Mouse (Mus musculus) heart, postnatal 14 days (tissue): ENCODE measurements at regions not wholly inside any gene's neighbourhood (a gene's known extent, or its start where the extent isn't known, plus 50 kb on each side); places are given as distances from the start of the nearest gene placed in this dataset.
A peak's percentile ranks its signal among the peaks of the same experiment; 100 is the strongest.

ENCODE experiments used
- DNase-seq, 2 experiments: peaks; one replicate each; pipeline ENCODE4 v3.0.0; 2021 to 2022
- intact Hi-C: fragments of 180-260 bp; cut with DNase I; formaldehyde crosslinking; loops from one replicate; pipeline ENCODE4 v1.15.1; 2025

- intact Hi-C loops = loop anchor here (5.0 kb wide), 1 partner anchor 84 kb away; no protein-coding TSS in a partner anchor
- peak; percentile 56 to 76 for DNase-seq
Measured at GRCm38 (mm10) chr14:48330965-48331622, 114.8 kb upstream of the Tmem260 start.

- no peak for DNase-seq
- intact Hi-C loops = loop anchor here (5.0 kb wide), 1 partner anchor 84 kb away; no protein-coding TSS in a partner anchor
Measured at GRCm38 (mm10) chr14:48331623-48332000, 114.3 kb upstream of the Tmem260 start.

- intact Hi-C loops = loop anchor here (5.0 kb wide), 1 partner anchor 85 kb away; no protein-coding TSS in a partner anchor
- DNase-seq = peak in 1 of 2 experiments; percentile 12
Measured at GRCm38 (mm10) chr14:48332193-48332592, 113.7 kb upstream of the Tmem260 start.

DNA sequence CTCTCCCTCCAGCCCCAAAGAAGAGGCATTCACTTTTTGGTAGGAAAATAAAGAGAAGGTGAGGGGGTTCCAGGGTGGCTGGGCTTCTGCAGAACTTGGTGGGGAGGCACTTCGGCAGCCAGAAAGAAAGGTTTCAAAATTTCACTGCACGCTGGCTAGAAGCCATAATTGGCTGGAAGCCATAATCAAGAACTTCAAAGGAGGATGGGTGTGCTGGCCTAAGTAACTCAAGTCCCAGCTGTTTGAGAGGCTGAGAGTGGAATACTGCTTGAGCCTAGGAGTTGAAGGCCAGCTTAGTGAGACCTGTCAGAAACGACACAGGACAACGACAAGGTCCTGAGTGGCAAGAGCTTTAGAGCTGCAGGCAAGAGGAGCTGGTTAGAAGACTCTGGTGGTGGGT, 113.3 kb upstream of the Tmem260 start:
- peak; percentile 11 to 21 for DNase-seq
- intact Hi-C loops = loop anchor here (5.0 kb wide), 1 partner anchor 85 kb away; no protein-coding TSS in a partner anchor

- DNase-seq = peak in 1 of 2 experiments; percentile 16
- intact Hi-C loops = loop anchor here (5.0 kb wide), 1 partner anchor 87 kb away; no protein-coding TSS in a partner anchor
Measured at GRCm38 (mm10) chr14:48334106-48334809, 111.7 kb upstream of the Tmem260 start.

GRCm38 (mm10) chr14:48339434-48339833, 106.5 kb upstream of the Tmem260 start:
- DNase-seq = no peak
- intact Hi-C loops = no loop called here

DNA sequence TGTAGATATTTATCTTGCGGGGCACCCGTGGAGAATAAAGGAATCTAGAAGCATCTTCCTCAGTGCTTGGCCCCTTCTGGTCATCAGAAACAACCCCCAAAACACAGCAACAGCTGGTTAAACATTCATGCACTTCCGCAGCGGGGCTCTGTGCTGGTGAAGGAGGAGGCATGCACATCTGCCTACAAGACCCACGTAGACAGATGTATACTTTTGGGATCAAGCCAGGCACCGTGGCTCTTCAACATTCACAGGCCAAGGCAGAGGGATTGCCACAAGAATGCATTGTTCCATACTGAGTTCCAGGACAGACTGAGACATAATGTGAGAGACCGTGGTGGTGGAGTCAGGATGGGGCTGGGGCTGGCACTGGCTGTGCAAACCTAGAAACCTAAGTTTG, 103.0 kb upstream of the Tmem260 start:
- DNase-seq = no peak
- intact Hi-C loops = no loop called here

GRCm38 (mm10) chr14:48345956-48346355, 100.0 kb upstream of the Tmem260 start:
- no peak for DNase-seq
- intact Hi-C loops = no loop called here

DNA sequence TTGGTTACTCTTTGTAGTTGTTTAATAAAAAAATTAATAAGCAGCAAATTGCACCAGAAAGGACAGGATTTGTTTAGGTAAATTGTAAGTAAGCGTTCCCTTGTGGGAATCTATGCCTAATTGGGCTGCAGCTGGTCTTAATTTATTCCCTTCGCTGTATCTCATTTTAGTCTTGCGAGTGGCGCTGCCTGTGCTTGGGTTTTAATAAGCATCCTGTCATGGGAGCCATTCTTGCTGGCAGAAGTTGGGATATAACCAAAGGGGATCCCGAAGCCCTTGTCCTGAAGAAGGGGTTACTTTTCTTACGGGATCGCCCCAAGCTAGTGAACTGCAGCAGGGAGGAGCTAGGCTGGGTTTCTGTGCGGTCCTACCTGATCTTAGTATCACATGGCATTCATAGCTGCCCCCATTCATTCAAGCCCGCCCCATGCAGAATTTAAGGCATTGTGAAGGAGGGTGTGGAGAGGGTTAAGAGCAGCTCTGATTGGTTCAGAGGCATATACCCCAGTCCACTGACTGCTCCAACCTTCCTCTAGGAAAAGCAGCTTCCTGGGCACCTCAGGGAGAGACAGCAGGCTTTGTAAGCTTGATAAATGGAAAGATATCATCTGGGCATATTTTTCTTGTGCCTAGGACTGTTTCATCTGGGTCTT, 96.4 kb upstream of the Tmem260 start:
- intact Hi-C loops = loop anchor here (10.0 kb wide), 1 partner anchor 105 kb away; no protein-coding TSS in a partner anchor
- DNase-seq = no peak

DNA sequence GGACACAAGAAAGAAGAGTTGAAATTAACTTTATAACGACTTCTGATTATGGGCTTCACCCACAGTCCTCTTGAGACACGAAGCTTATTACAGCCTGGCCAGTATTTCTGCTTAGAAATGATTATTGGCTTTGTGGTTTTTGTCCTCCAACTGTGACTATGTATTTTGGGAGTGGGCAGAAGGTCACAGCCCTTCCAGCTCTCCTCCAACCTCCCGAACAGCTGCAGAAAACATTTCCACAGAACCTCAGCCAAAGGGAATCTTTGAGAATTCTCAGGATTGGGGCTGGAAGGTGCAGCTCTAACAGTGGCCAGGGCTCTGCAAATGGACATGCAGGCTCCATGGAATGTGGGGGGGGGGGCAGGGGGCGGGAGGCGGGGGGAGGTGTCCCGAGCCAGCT, 94.3 kb upstream of the Tmem260 start:
- intact Hi-C loops = loop anchor here (10.0 kb wide), 1 partner anchor 107 kb away; no protein-coding TSS in a partner anchor

DNA sequence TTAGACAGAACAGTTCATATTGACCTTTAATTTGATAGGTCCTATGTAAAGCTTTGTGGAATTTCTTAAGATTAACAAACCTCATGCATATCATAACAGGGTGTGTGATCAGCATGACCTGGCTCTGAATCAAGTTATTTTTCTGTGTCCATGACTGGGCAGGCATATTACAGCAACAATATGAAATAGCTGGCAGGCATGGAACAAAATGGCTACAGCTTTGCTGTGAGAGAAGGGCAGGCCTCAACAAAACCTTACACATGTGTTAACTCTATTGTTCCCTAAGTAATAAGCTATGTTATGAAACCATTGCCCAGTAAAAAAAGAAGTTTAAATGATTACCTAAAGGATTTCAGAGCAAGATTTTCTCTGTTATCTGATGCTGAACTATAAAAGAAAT, 93.1 kb upstream of the Tmem260 start:
- intact Hi-C loops = loop anchor here (10.0 kb wide), 1 partner anchor 108 kb away; no protein-coding TSS in a partner anchor
- DNase-seq = no peak

More for the DNA sequence above, 94.3 kb upstream of the Tmem260 start:
- DNase-seq = no peak

DNA sequence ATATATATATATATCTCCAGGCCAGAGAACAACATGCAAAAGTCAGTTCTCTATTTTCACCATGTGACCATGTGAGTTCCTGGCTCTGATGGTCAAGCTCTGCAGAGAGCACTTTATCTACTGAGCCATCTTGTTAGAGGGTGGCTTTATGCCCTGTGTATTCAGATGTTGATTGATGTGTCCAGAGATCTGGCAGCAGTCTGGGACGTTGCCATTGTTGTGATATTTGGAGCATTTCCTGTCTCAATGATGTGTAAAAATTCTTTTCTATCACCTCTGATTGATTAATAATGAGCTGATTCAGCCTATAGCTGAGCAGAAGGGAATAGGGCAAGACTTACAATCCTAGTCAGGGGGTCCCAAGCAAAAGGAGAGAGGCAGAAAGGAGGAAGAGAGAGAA, 91.7 kb upstream of the Tmem260 start:
- no peak for DNase-seq
- intact Hi-C loops = loop anchor here (10.0 kb wide), 1 partner anchor 109 kb away; no protein-coding TSS in a partner anchor

GRCm38 (mm10) chr14:48357441-48357840, 88.5 kb upstream of the Tmem260 start:
- intact Hi-C loops = loop anchor here (5.0 to 10.0 kb wide), 3 partner anchors 113 to 235 kb away; partner anchors contain the start of gene Peli2
- DNase-seq = no peak

- peak; percentile 12 to 43 for DNase-seq
- intact Hi-C loops = loop anchor here (2.0 to 10.0 kb wide), 4 partner anchors 114 to 608 kb away; partner anchors contain the start of gene Peli2
Measured at GRCm38 (mm10) chr14:48358487-48359159, 87.3 kb upstream of the Tmem260 start.

DNA sequence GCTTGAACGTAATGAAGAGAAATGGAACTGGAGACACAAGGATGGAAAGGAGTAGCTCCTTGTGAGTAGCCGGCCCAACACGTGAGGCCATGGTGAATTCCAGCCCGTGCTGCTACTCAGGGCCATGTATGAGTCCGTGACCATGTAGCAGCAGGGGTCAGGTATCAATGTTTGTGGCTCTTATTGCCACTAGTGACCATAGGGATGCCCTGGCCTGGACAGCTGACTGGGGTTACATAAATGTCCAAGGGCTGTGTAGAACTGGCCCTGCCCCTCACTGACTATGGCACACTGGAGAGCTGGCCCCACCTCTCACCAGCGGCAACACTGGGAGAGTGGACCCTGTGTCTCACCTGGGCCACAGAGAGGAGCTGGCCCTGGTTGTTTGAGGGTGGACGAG, 84.1 kb upstream of the Tmem260 start:
- DNase-seq = no peak
- intact Hi-C loops = no loop called here

- DNase-seq = peak; percentile 80 to 88
- intact Hi-C loops = loop anchor here (1.0 to 5.0 kb wide), 2 partner anchors 616 to 770 kb away; no protein-coding TSS in a partner anchor
Measured at GRCm38 (mm10) chr14:48367006-48367405, 78.9 kb upstream of the Tmem260 start.

- DNase-seq = peak in 1 of 2 experiments; percentile 34
- intact Hi-C loops = loop anchor here (1.0 to 5.0 kb wide), 4 partner anchors 77 to 747 kb away; partner anchors contain the start of gene Tmem260
Measured at GRCm38 (mm10) chr14:48370322-48370721, 75.6 kb upstream of the Tmem260 start.

DNA sequence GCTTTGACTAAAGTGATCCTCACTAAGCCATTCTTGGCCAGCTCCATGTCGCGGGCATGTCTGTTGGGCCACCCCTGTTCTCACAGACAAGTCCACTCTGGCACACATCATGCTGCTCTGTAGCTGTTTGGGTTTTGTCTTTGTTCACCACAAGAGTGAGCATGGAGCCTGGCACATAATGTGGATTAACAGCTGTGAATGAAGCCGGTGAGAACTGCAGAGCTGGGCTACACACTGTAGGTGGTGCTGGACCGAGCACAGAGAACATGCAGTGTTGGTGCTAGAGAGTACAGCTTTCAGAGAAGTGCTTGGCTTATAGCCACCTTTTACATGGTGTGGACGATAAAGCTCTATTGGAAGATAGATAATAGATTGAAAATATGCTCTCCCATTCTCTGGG, 74.2 kb upstream of the Tmem260 start:
- intact Hi-C loops = loop anchor here (5.0 kb wide), 3 partner anchors 76 to 746 kb away; partner anchors contain the start of gene Tmem260
- peak in 1 of 2 experiments; percentile 15 for DNase-seq

DNA sequence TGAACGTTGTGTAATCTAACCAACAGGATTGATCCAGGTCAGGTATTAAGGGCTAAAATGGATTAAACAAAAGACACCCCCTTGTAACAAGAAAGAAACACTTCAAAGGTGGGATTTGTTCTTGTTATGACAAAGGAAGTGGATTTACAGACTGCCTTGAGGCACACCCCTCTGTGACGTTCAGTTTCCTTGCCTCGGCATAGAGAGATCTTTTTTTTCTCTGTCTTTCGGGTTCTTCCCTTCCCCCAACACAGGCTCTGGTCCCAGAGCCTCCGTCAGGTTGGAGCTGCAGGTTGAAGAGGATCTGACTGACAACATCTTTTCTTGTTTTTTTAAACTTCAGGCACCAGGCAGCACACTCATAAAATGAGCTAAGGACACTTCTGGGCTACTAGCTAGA, 69.8 kb upstream of the Tmem260 start:
- DNase-seq = no peak
- intact Hi-C loops = no loop called here
